ENCODE assay signal across 25 mouse cellular contexts in the genomic region with DNA sequence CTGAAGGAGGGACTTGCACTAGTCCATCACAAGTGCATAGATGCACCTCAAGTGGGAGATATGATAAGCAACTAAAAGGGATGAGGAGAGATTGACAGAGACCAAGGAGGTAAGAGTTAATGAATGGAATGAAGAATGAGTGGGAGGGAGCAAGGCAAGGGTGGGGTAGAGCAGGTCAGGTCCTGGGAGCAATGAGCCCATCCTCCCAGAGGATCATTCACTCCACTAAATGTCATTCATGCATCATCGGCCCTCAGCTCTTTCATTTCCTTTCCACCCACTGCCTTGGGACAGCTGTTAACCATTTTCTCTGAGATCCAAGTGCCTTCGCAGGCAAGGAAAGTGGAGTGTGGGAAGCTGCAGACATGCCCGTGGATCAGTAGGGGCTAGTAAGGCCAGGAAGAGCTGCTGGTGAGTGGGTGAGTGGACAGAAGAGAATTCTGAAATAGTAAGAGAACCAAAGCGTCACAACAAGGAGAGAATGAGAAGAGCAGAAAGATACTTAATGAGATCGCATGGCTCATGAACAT.
DNase-seq lines count a peak whose midpoint lies in the region; ATAC-seq and TF ChIP-seq lines count a peak whose summit lies in the region.
"Had no signal": no experiment of that assay in that cellular context is flagged by ENCODE, and none has a peak within 500 bp of the region (broad histone marks: within the 10 kb centered on the region; RNA-seq: fewer than 3 reads in every experiment).

No protein-coding gene starts in this region.

- H3K27me3 ChIP-seq in kidney, postnatal 0 days (ENCODE audit: insufficient read depth, low read length) = no peaks in the 10 kb centered on the region
- H3K27me3 ChIP-seq in kidney, adult 2 months (replicated peaks; ENCODE audit: control insufficient read depth, insufficient read depth, low read length) = no peaks in the 10 kb centered on the region; the same call in 1 of the 2 replicates
- H3K27me3 ChIP-seq: embryonic facial prominence, embryonic 15.5 days; heart, embryonic 12.5 days; intestine, embryonic 15.5 days; limb, embryonic 15.5 days; midbrain, embryonic 12.5 days; neural tube, embryonic 15.5 days had no signal

- H3K27ac ChIP-seq in kidney, postnatal 0 days = no peak overlapping the region
- no peak overlapping the region for H3K27ac ChIP-seq in kidney, adult 2 months (ENCODE audit: insufficient read depth, low read depth, low read length)
- H3K27ac ChIP-seq: embryonic facial prominence, embryonic 15.5 days; hindbrain, embryonic 10.5 days; intestine, embryonic 15.5 days; limb, embryonic 15.5 days; liver, embryonic 14.5 days; midbrain, embryonic 12.5 days; neural tube, embryonic 15.5 days had no signal

- no peak; the same call in 1 of the 2 replicates for ATAC-seq in kidney, postnatal 0 days (replicated peaks; ENCODE audit: low FRiP score, low read depth)
- ATAC-seq: forebrain, embryonic 16.5 days; hindbrain, embryonic 16.5 days; intestine, embryonic 15.5 days had no signal

- peak; percentile 17 for DNase-seq in embryo, embryonic 10 days (ENCODE audit: low spot score)
- no peak for DNase-seq in embryo, embryonic 9.5 days (ENCODE audit: extremely low spot score)
- peak; percentile 64 for DNase-seq in kidney, postnatal 0 days (ENCODE audit: low spot score)
- no peak for DNase-seq in kidney, adult 2 months
- DNase-seq in right cerebral cortex, adult 18-20 months = peak; percentile 67
- no peak for DNase-seq in right cerebral cortex, postnatal 14 days
- peak; percentile 29 for DNase-seq in telencephalon, adult 2 months (ENCODE audit: low read depth, low spot score)
- DNase-seq in heart, adult 11 months = no peak
- DNase-seq: adrenal gland, postnatal 14 days; cerebellum, adult 8-10 months; cerebellum, postnatal 36 days; heart, adult 18-20 months; heart, postnatal 10 days; kidney, postnatal 25 days; lung, embryonic 14.5 days had no signal

- no peaks in the 10 kb centered on the region for H3K4me1 ChIP-seq in kidney, postnatal 0 days (replicated peaks; ENCODE audit: insufficient read depth, low read length)
- H3K4me1 ChIP-seq in kidney, adult 2 months (ENCODE audit: control insufficient read depth, insufficient read depth, low read length) = no peaks in the 10 kb centered on the region
- H3K4me1 ChIP-seq: embryonic facial prominence, embryonic 15.5 days; heart, embryonic 12.5 days; hindbrain, embryonic 10.5 days; intestine, embryonic 15.5 days; limb, embryonic 15.5 days; midbrain, embryonic 12.5 days; neural tube, embryonic 15.5 days had no signal

- WGBS in kidney, postnatal 0 days = 29% methylated on average over 5 of the region's 5 CpGs
- WGBS in kidney, adult 2 months = 44% methylated on average over 5 of the region's 5 CpGs

- no peak overlapping the region for H3K9ac ChIP-seq in kidney, postnatal 0 days (ENCODE audit: low read depth, low read length)
- H3K9ac ChIP-seq: embryonic facial prominence, embryonic 15.5 days; heart, embryonic 12.5 days; intestine, embryonic 15.5 days; limb, embryonic 15.5 days; liver, embryonic 14.5 days; lung, embryonic 14.5 days; midbrain, embryonic 12.5 days; neural tube, embryonic 15.5 days had no signal

- no peaks in the 10 kb centered on the region for H3K36me3 ChIP-seq in kidney, postnatal 0 days (ENCODE audit: insufficient read depth, low read length)
- H3K36me3 ChIP-seq in kidney, adult 2 months (ENCODE audit: control insufficient read depth, insufficient read depth, low read length) = no peaks in the 10 kb centered on the region
- H3K36me3 ChIP-seq: embryonic facial prominence, embryonic 15.5 days; heart, embryonic 12.5 days; hindbrain, embryonic 10.5 days; intestine, embryonic 15.5 days; limb, embryonic 15.5 days; midbrain, embryonic 12.5 days; neural tube, embryonic 15.5 days had no signal

- TF ChIP-seq POLR2A in kidney, adult 2 months (IDR thresholded peaks at IDR 0.05; ENCODE audit: low read depth, low read length) = no peak

- TF ChIP-seq CTCF in kidney, postnatal 0 days (IDR thresholded peaks at IDR 0.05; ENCODE audit: low read depth) = no peak
- no peak for TF ChIP-seq CTCF in kidney, adult 2 months (conservative IDR thresholded peaks at IDR 0.05; ENCODE audit: insufficient read depth, insufficient read length, low read depth, low read length)

- no peak overlapping the region for H3K4me2 ChIP-seq in kidney, postnatal 0 days (ENCODE audit: low read length)
- H3K4me2 ChIP-seq: embryonic facial prominence, embryonic 15.5 days; heart, embryonic 12.5 days; intestine, embryonic 15.5 days; limb, embryonic 15.5 days; lung, embryonic 14.5 days; midbrain, embryonic 12.5 days; neural tube, embryonic 15.5 days had no signal

- H3K4me3 ChIP-seq in kidney, postnatal 0 days (replicated peaks; ENCODE audit: low read depth, low read length) = no peak overlapping the region
- no peak overlapping the region for H3K4me3 ChIP-seq in kidney, adult 2 months (ENCODE audit: insufficient read depth, low read depth, low read length)
- H3K4me3 ChIP-seq: embryonic facial prominence, embryonic 15.5 days; heart, embryonic 12.5 days; hindbrain, embryonic 10.5 days; intestine, embryonic 15.5 days; limb, embryonic 15.5 days; midbrain, embryonic 12.5 days; neural tube, embryonic 15.5 days had no signal

- H3K9me3 ChIP-seq in kidney, postnatal 0 days (replicated peaks; ENCODE audit: low read length) = no peaks in the 10 kb centered on the region
- H3K9me3 ChIP-seq: embryonic facial prominence, embryonic 15.5 days; heart, embryonic 12.5 days; hindbrain, embryonic 10.5 days; intestine, embryonic 15.5 days; limb, embryonic 15.5 days; midbrain, embryonic 12.5 days; neural tube, embryonic 15.5 days had no signal

Comparison
In these comparisons a context has a peak if more than half of its experiments do, and no peak if none do; other contexts are left out.
1. DNase-seq: peak in embryo, embryonic 10 days (single experiment), kidney, postnatal 0 days (single experiment), right cerebral cortex, adult 18-20 months (single experiment) and telencephalon, adult 2 months (single experiment); none in embryo, embryonic 9.5 days (single experiment), kidney, adult 2 months (single experiment), right cerebral cortex, postnatal 14 days (single experiment) and heart, adult 11 months (single experiment).